Mouse (Mus musculus) cerebellum, postnatal 10 days (tissue): ENCODE measurements at regions not wholly inside any gene's neighbourhood (a gene's known extent, or its start where the extent isn't known, plus 50 kb on each side); places are given as distances from the start of the nearest gene placed in this dataset.

Experiments used
- DNase-seq, 2 experiments: peaks; one replicate each; pipeline ENCODE4 v3.0.0; 2021; ENCODE audit warnings: mixed read lengths in 2 of 2

- DNase-seq, result no peak
Observed at GRCm38 (mm10) chr2:46993126-46993525, 1820.8 kb upstream of the Acvr2a start.

DNA sequence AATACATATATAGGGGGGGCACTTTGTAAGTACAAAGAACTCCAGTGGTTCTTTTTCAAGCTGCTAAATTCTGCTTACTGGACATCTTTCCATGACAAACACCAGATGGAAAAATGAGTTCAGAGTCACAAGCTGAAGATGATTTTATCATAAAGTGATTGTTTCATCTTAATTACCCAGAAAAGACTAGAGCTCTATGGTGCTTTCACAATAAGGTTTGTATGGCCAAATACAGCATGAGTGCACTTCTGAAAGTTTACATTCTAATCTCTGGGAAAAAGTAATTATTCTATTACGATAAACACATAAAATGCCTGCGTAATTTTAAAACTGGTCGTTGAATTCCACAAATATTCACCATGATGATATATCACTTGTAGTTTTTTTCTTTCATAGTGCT is 1821.2 kb upstream of the Acvr2a start:
- DNase-seq, result no peak

DNA sequence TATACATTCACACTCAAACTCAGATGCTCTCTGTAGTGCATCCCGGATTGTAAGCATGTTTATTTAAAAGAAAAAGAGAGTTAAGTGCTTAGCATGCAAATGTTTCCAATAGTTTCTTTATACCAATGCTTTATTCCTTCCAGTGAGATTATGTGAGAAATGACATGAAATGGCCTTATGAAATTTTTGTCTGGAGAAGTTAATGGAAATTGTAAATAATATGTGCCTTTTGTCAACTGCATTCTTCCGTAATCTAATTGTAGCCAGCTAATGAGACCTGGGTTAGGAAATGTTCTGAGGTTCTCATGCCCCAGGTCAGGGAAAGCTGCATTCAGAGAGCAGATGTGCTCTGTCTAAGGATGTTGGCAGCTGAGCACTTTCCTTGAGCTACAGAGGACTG is 1827.2 kb upstream of the Acvr2a start:
- no peak for DNase-seq

DNA sequence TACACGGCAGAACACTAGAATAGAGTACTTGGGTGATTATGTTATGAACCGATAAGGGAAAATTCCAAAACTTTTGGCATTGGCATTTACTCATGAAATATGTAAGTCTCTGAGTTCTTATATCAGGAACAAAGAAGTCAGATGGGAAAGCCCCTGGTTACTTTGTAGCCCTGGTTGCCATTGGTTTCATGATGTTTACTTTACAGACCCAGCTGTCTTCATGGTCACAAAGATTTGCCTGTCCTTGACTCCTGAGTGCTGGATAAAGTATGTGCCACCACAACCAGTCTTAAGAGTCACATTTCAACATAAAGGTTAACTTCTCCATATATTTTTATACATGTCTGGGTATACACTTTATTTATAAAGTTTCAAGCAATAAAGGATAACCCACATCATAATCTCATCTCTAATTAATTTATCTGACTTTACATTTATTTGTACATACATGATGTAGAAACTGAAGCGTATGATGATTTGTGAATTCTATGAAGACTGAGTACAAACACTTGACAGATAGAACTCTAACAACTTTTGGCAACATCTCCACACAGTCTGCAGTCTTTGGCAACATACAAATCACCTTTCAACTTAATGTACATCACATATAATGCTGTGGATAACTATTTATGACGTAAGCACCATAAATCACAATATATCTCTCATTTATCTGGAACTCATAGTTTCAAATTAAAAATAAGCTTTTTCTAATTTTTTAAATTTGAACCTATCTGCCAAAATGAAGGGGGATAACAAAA is 1827.8 kb upstream of the Acvr2a start:
- no peak for DNase-seq

DNA sequence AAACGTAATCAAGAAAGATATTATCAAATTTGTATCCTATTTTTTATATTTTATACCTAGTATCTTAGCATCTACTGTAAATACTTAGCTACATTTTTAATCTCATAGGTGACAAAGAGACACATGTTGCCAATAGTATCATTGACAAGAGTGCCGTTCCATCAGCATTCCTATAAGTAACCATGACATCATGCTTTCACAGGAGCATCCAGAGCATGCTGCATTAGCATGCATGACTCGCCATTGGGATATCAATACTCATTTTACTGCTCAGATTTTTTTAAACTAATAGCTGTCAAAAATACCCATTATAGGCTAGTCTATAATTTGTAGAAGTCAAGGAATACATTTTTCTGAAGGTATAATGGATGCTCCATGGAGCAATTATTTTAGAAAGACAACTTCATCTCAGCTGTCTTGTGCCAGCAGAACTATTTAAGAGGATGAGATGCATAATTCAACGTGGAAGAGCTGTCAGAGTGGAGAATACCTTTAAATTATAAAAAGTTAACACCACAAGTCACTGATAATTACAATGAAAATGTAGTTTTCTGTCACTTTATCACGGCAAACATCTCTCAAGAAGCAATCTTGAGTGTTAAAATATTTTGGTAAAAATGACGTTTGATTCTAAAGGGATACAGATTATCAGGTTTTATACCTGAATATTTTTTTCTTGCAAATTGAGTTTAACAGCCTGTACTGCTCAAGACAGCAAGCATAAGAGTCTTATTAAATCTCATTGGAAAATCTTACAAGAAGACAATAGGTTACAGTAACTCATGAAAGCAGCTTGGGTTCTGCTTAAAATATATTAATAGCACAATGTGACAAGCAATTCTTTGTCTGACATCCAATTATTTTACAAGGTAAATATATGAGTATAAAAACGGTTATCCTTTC is 1823.7 kb upstream of the Zeb2 start:
- no peak for DNase-seq

GRCm38 (mm10) chr2:46932831-46933230 is 1815.6 kb upstream of the Zeb2 start:
- no peak for DNase-seq

GRCm38 (mm10) chr2:46924189-46924588 is 1807.0 kb upstream of the Zeb2 start:
- DNase-seq, result no peak

- peak; percentile 5 to 16 for DNase-seq
Observed at GRCm38 (mm10) chr2:46913496-46913895, 1796.3 kb upstream of the Zeb2 start.

- no peak for DNase-seq
Observed at GRCm38 (mm10) chr2:46883216-46883615, 1766.0 kb upstream of the Zeb2 start.

DNA sequence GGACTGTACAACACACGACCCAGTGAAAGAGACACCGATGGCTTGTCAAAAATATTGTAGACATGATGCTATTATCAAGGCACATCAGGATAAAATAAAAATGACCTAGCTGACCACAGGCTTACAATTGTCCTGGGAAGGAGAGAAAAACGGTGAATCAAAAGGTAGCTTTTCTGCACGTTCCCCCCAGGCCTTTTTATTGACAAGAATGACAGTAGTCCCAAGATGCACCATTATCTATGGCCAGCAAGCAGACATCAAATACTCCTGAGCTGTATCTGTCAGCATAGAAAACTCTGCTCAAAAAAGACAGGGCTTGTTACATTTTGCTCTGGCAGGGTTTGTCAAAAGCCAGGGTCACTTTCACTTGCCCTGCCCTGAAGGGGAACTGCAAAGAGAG is 1753.6 kb upstream of the Zeb2 start:
- no peak for DNase-seq
